Mouse (Mus musculus) cortical plate, adult 2 months (tissue): Measurements from ENCODE around the gene Plbd2. TPM values are rescaled to one million over a fixed set of nuclear protein-coding genes. Genes with fewer than 3 reads are reported as not detected.
A peak's percentile ranks its signal among the peaks of the same experiment; 100 is the strongest.

Experiments used
- H3K27ac ChIP-seq: fragments of 200-500 bp; 2 replicates; pipeline ENCODE4 v1.5.1; 2012; ENCODE audit warnings: low read length, control low read depth, inconsistent platforms; ENCODE audit not compliant: insufficient read depth
- H3K4me1 ChIP-seq: fragments of 200-500 bp; 2 replicates; pipeline ENCODE4 v1.6.1; 2011; ENCODE audit warnings: low read length; ENCODE audit not compliant: control insufficient read depth, insufficient read depth
- H3K4me3 ChIP-seq: fragments of 200-500 bp; 2 replicates; pipeline ENCODE4 v1.5.1; 2011; ENCODE audit warnings: mild to moderate bottlenecking, low read length, control low read depth; ENCODE audit not compliant: insufficient read depth
- CTCF ChIP-seq: fragments of 200-500 bp; IDR thresholded peaks from 2 replicates; pipeline ENCODE4 v1.5.1; 2011; ENCODE audit warnings: mild to moderate bottlenecking, control low read depth, low read length; ENCODE audit not compliant: insufficient read depth; ENCODE audit errors: extremely low read depth
- POLR2A ChIP-seq: fragments of 200-500 bp; IDR thresholded peaks from 2 replicates; pipeline ENCODE4 v1.6.1; 2011; ENCODE audit warnings: mild to moderate bottlenecking, low read length, control low read depth; ENCODE audit not compliant: insufficient read depth; ENCODE audit errors: extremely low read depth
- polyA plus RNA-seq: library from polyadenylated mRNA; depleted of rRNA; stranded (reverse); fragments of >200 nt; gene quantifications from 2 replicates; pipeline ENCODE4 v1.2.3, GENCODE M21; 2012

Plbd2 gene
- polyA plus RNA-seq, 1 experiment = 53.3 TPM

DNA sequence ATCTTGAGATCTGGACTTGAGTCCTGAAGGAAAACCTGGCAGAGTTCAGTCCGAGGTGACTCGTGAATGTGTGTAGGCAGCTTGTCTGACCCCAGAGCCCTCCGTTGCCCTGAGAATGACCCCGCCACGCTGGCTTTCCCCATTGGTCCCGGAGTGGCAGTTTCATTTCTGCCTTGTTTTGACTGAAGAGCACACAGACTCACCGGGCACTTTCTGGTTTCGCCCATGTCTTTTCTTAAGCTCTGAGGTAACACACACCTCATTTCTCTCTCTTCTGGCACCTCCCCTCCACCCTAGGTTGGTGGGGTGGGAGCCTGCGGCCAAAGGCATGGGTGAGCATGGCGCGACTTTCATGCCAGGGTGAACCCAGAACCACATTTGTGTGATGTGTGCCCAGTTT is 22.9 kb upstream of the Plbd2 start:
- H3K27ac ChIP-seq = no peak overlapping the region
- H3K4me1 ChIP-seq = no peaks in the 10 kb centered on the region
- H3K4me3 ChIP-seq = no peak overlapping the region
- TF ChIP-seq CTCF (no peak), POLR2A (no peak)

GRCm38 (mm10) chr5:120525737-120526136 is 22.3 kb upstream of the Plbd2 start:
- no peak for TF ChIP-seq POLR2A
- peak; percentile 37 for TF ChIP-seq CTCF
- Histone ChIP-seq H3K27ac (no peak overlapping the region), H3K4me1 (no peaks in the 10 kb centered on the region), H3K4me3 (no peak overlapping the region)

DNA sequence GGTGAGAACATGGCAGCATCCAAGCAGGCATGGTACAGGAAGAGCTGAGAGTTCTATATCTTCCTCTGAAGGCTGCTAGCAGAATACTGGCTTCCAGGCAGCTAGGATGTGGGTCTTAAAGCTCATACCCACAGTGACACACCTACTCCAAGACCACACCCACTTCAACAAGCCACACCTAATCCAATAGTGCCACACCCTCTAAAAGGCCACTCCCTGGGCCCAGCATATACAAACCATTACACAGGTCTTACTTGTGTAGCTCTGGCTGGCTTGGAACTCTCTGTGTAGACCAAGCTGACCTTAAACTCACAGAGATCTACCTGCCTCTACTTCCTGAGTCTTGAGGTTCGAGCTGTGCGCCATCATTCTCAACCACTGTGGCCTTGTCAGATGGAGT is 21.3 kb upstream of the Plbd2 start:
- Histone ChIP-seq H3K4me3 (no peak overlapping the region), H3K4me1 (no peaks in the 10 kb centered on the region), H3K27ac (no peak overlapping the region)
- no peak for TF ChIP-seq POLR2A
- no peak for TF ChIP-seq CTCF

DNA sequence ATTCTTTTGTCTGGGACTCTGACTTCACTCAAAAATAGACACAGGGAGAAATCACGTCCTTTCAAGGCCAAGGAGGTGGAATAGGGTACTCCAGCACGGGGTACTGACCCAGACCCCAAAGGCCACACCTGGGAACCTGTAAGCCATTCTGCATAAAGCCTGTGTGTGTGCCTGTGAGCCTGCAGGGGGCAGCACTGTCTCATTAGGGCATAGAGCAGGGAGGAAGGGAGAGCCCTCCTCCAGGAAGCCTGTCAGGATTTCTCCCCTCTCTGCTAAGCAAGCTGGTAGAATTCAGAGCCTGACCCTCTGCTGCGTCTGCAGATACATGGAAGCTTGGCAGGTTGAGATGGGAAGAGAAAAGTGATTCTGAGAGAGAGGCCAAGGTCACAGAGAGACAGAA is 19.2 kb upstream of the Plbd2 start:
- no peak for TF ChIP-seq POLR2A
- peak; percentile 43 for TF ChIP-seq CTCF
- Histone ChIP-seq H3K4me3 (no peak overlapping the region), H3K4me1 (no peaks in the 10 kb centered on the region), H3K27ac (no peak overlapping the region)

- H3K4me1 ChIP-seq = no peaks in the 10 kb centered on the region
- TF ChIP-seq CTCF = no peak
- no peak for TF ChIP-seq POLR2A
- no peak overlapping the region for H3K27ac ChIP-seq
- H3K4me3 ChIP-seq = no peak overlapping the region
Measured at GRCm38 (mm10) chr5:120517552-120517951, 14.1 kb upstream of the Plbd2 start.

GRCm38 (mm10) chr5:120516221-120516984 is 13.0 kb upstream of the Plbd2 start:
- TF ChIP-seq CTCF (no peak), POLR2A (no peak)
- H3K4me3 ChIP-seq = no peak overlapping the region
- H3K4me1 ChIP-seq = no peaks in the 10 kb centered on the region
- no peak overlapping the region for H3K27ac ChIP-seq

DNA sequence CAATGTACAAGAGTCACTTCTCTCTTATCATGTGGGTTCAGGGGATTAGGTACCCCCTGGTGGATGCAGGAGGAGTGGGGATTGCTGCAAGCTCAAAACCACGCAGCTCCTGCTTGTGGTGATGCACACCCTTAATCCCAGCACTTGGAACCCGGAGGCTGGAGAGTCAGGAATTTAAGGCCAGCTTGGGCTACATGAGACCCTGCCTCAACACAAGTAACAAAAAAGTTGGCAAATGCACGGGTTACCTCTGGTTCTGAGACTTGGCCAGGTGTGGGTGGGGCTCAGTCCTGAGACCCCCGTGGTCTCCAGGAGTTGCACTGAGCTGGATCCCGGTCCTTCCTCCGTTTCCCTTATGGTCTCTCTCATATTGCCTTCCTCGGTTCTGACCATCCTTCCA is 12.0 kb upstream of the Plbd2 start:
- TF ChIP-seq POLR2A (no peak), CTCF (no peak)

DNA sequence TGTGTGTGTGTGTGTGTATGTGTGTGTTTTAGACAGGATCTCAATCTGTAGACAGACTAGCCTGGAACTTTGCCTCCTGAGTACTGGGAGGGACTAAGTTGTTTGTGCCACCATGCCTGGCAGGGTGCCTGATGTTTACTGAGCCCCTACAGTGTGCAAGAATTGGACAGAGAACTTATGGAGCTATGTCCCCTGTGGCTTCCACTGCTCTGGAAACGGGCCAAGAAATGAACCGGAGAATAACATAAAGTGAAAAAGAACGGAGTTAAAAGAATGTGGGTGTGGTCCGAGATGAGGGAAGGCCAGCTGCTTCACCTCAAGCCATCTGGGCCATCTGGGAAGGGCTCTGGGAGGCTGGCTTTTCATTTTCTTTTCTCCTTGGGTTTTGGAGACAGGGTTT is 11.3 kb upstream of the Plbd2 start:
- TF ChIP-seq POLR2A (no peak), CTCF (no peak)
- Histone ChIP-seq H3K27ac (no peak overlapping the region), H3K4me1 (no peaks in the 10 kb centered on the region), H3K4me3 (no peak overlapping the region)

More for the DNA sequence above, 12.0 kb upstream of the Plbd2 start:
- Histone ChIP-seq H3K27ac (no peak overlapping the region), H3K4me1 (no peaks in the 10 kb centered on the region), H3K4me3 (no peak overlapping the region)

- no peaks in the 10 kb centered on the region for H3K4me1 ChIP-seq
- no peak overlapping the region for H3K4me3 ChIP-seq
- TF ChIP-seq CTCF (no peak), POLR2A (no peak)
- no peak overlapping the region for H3K27ac ChIP-seq
Measured at GRCm38 (mm10) chr5:120514031-120514677, 10.7 kb upstream of the Plbd2 start.

GRCm38 (mm10) chr5:120512911-120513555 is 9.6 kb upstream of the Plbd2 start:
- Histone ChIP-seq H3K27ac (no peak overlapping the region), H3K4me3 (no peak overlapping the region), H3K4me1 (no peaks in the 10 kb centered on the region)
- TF ChIP-seq POLR2A (no peak), CTCF (no peak)
